Mouse (Mus musculus) heart, adult 2 months (tissue): ENCODE measurements around the gene Rnf187.

Source experiments
- CTCF ChIP-seq: fragments of 200-600 bp; IDR thresholded peaks from 2 replicates; pipeline ENCODE4 v1.8.1; 2022; ENCODE audit warnings: antibody characterized with exemption, mild to moderate bottlenecking, moderate library complexity
- EP300 ChIP-seq: fragments of 200-500 bp; IDR thresholded peaks from 2 replicates; pipeline ENCODE4 v1.6.1; 2011; ENCODE audit warnings: low read depth, low read length, control low read depth; ENCODE audit not compliant: insufficient read depth

- TF ChIP-seq CTCF = no peak
- no peak for TF ChIP-seq EP300
Measured at GRCm38 (mm10) chr11:58918759-58919158, 20.0 kb downstream of the Rnf187 start.
